ENCODE assay signal across 14 mouse cellular contexts in the genomic region with DNA sequence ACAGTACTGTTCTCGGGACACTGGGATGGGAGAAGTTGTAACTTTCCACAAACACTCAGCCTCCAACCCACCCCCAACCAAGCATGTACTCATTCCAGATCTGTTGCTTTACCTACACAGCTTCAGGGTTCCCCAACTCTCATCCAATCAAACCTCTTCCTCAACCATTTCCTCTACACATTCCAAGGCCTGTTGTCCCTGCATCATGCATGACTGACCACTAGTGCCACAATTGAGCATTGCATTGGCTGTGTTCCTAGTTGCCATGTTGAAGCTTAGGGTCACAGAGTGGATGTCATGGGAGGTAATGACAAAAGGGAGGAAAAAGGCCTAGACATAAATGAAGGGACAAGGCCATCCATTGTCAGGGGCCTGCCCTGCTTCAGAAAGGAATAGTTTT.
DNase-seq lines count a peak whose midpoint lies in the region; ATAC-seq and TF ChIP-seq lines count a peak whose summit lies in the region.
"Had no signal": no experiment of that assay in that cellular context is flagged by ENCODE, and none has a peak within 500 bp of the region (broad histone marks: within the 10 kb centered on the region; RNA-seq: fewer than 3 reads in every experiment).

No protein-coding gene starts in this region.

- in situ Hi-C loops in CH12.LX (cut with MboI; ENCODE audit: low pct_ligation_motif_present, low pct_unique_long_range_greater_than_20kb, low sequenced_read_pairs), result no loop called here

- H3K4me2 ChIP-seq in kidney, embryonic 15.5 days, result no peak overlapping the region
- no peak overlapping the region; the same call in 1 of the 2 replicates for H3K4me2 ChIP-seq in CH12.LX (ENCODE audit: insufficient read depth, low read depth, poor library complexity, severe bottlenecking)
- H3K4me2 ChIP-seq in kidney, postnatal 0 days (ENCODE audit: low read length), result no peak overlapping the region
- H3K4me2 ChIP-seq in forebrain, embryonic 15.5 days (replicated peaks), result no peak overlapping the region
- H3K4me2 ChIP-seq: heart, embryonic 11.5 days; limb, embryonic 12.5 days; midbrain, embryonic 11.5 days; stomach, embryonic 15.5 days had no signal

- H3K36me3 ChIP-seq in kidney, embryonic 15.5 days, result no peaks in the 10 kb centered on the region
- H3K36me3 ChIP-seq in CH12.LX (replicated peaks in 1 of 2; ENCODE audit: control insufficient read depth in 1 of 2, insufficient read depth in 1 of 2, low read length in 1 of 2), result peaks cover 2 to 34% of the 10 kb centered on the region in 2 experiments
- no peaks in the 10 kb centered on the region for H3K36me3 ChIP-seq in kidney, postnatal 0 days (ENCODE audit: insufficient read depth, low read length)
- no peaks in the 10 kb centered on the region for H3K36me3 ChIP-seq in forebrain, embryonic 15.5 days
- H3K36me3 ChIP-seq: hindbrain, embryonic 10.5 days; limb, embryonic 12.5 days; stomach, embryonic 15.5 days had no signal

- H3K27ac ChIP-seq in kidney, embryonic 15.5 days, result no peak overlapping the region
- H3K27ac ChIP-seq in CH12.LX (ENCODE audit: insufficient read depth, low read depth), result no peak overlapping the region
- no peak overlapping the region for H3K27ac ChIP-seq in kidney, postnatal 0 days
- H3K27ac ChIP-seq in forebrain, embryonic 15.5 days (replicated peaks), result no peak overlapping the region
- H3K27ac ChIP-seq: hindbrain, embryonic 10.5 days; limb, embryonic 12.5 days; stomach, embryonic 15.5 days had no signal

- no peaks in the 10 kb centered on the region for H3K27me3 ChIP-seq in kidney, embryonic 15.5 days
- no peaks in the 10 kb centered on the region for H3K27me3 ChIP-seq in CH12.LX (replicated peaks)
- H3K27me3 ChIP-seq in kidney, postnatal 0 days (ENCODE audit: insufficient read depth, low read length), result no peaks in the 10 kb centered on the region
- H3K27me3 ChIP-seq in forebrain, embryonic 15.5 days, result no peaks in the 10 kb centered on the region
- H3K27me3 ChIP-seq: limb, embryonic 12.5 days; stomach, embryonic 15.5 days had no signal

- dilution Hi-C loops in CH12.LX (cut with MboI; ENCODE audit: extremely low pct_ligation_motif_present, extremely low pct_unique_long_range_greater_than_20kb, low sequenced_read_pairs), result no loop called here

- no peak for TF ChIP-seq EP300 in CH12.LX (IDR thresholded peaks at IDR 0.05; ENCODE audit: low read length)

- peaks cover 5% of the 10 kb centered on the region; the same call in 1 of the 2 replicates for H3K4me1 ChIP-seq in kidney, embryonic 15.5 days
- peaks cover 0 to under 1% of the 10 kb centered on the region in 2 experiments; a peak in 1 of 4 replicates for H3K4me1 ChIP-seq in CH12.LX (ENCODE audit: control insufficient read depth in 1 of 2, insufficient read depth in 2 of 2)
- H3K4me1 ChIP-seq in kidney, postnatal 0 days (replicated peaks; ENCODE audit: insufficient read depth, low read length), result 0 out of 2 replicates have a peak, but pooled peaks cover 3% of the 10 kb centered on the region
- H3K4me1 ChIP-seq in forebrain, embryonic 15.5 days, result no peaks in the 10 kb centered on the region
- H3K4me1 ChIP-seq: hindbrain, embryonic 10.5 days; stomach, embryonic 15.5 days had no signal

- WGBS in kidney, embryonic 15.5 days, result 73% methylated on average over 1 of the region's 1 CpGs
- 88% methylated on average over 1 of the region's 1 CpGs for whole genome bisulfite sequencing in kidney, postnatal 0 days
- 100% methylated on average over 1 of the region's 1 CpGs for WGBS in forebrain, embryonic 15.5 days

- H3K4me3 ChIP-seq in kidney, embryonic 15.5 days (replicated peaks), result no peak overlapping the region
- H3K4me3 ChIP-seq in CH12.LX (replicated peaks in 1 of 3; ENCODE audit: low read depth in 2 of 3, low read length in 2 of 3, poor library complexity in 1 of 3), result no peak overlapping the region
- H3K4me3 ChIP-seq in kidney, postnatal 0 days (replicated peaks; ENCODE audit: low read depth, low read length), result no peak overlapping the region
- no peak overlapping the region for H3K4me3 ChIP-seq in forebrain, embryonic 15.5 days
- H3K4me3 ChIP-seq: hindbrain, embryonic 10.5 days; limb, embryonic 12.5 days; stomach, embryonic 15.5 days had no signal

- peak in 1 of 2 experiments; percentile 14; a peak in 2 of 4 replicates for TF ChIP-seq CTCF in CH12.LX (conservative IDR thresholded peaks at IDR 0.05 in 1 of 2, IDR thresholded peaks at IDR 0.05 in 1 of 2; ENCODE audit: low read depth in 2 of 2, low read length in 2 of 2)
- peak; percentile 39; the same call in 1 of the 2 replicates for TF ChIP-seq CTCF in kidney, postnatal 0 days (IDR thresholded peaks at IDR 0.05; ENCODE audit: low read depth)

- no peaks in the 10 kb centered on the region for H3K9me3 ChIP-seq in kidney, embryonic 15.5 days (replicated peaks)
- no peaks in the 10 kb centered on the region for H3K9me3 ChIP-seq in CH12.LX (replicated peaks; ENCODE audit: low read length)
- no peaks in the 10 kb centered on the region for H3K9me3 ChIP-seq in kidney, postnatal 0 days (replicated peaks; ENCODE audit: low read length)
- no peaks in the 10 kb centered on the region for H3K9me3 ChIP-seq in forebrain, embryonic 15.5 days
- H3K9me3 ChIP-seq: hindbrain, embryonic 10.5 days; limb, embryonic 12.5 days; stomach, embryonic 15.5 days had no signal

- ATAC-seq in kidney, embryonic 15.5 days (replicated peaks; ENCODE audit: low FRiP score), result no peak
- ATAC-seq in kidney, postnatal 0 days (replicated peaks; ENCODE audit: low FRiP score, low read depth), result 0 out of 2 replicates have a peak, but pooled peaks have one; percentile 21
- no peak for ATAC-seq in forebrain, embryonic 15.5 days (replicated peaks)
- ATAC-seq: forebrain, embryonic 14.5 days had no signal

- DNase-seq in kidney, adult 18-20 months, result peak; percentile 22
- DNase-seq in 3T3-L1 (ENCODE audit: low read depth, low spot score) (peak; percentile 27), CH12.LX (ENCODE audit: extremely low read depth) (no peak)
- no peak for DNase-seq in kidney, postnatal 0 days (ENCODE audit: low spot score)
- no peak for DNase-seq in right cerebral cortex, adult 2 months (ENCODE audit: low spot score in 2 of 2)
- DNase-seq: thymus, postnatal 25 days had no signal

- TF ChIP-seq POLR2A in CH12.LX (IDR thresholded peaks at IDR 0.05; ENCODE audit: low read depth, low read length), result no peak

- H3K9ac ChIP-seq in kidney, embryonic 15.5 days, result no peak overlapping the region
- no peak overlapping the region for H3K9ac ChIP-seq in CH12.LX (ENCODE audit: insufficient read depth, low read depth)
- H3K9ac ChIP-seq in kidney, postnatal 0 days (ENCODE audit: low read depth, low read length), result no peak overlapping the region
- no peak overlapping the region for H3K9ac ChIP-seq in forebrain, embryonic 15.5 days (replicated peaks)
- H3K9ac ChIP-seq: limb, embryonic 12.5 days; stomach, embryonic 15.5 days had no signal

- H3K79me2 ChIP-seq in CH12.LX (replicated peaks; ENCODE audit: control insufficient read depth, extremely low read depth, insufficient read depth, poor library complexity, severe bottlenecking), result no peaks in the 10 kb centered on the region

- peak; percentile 19 for TF ChIP-seq RAD21 in CH12.LX (IDR thresholded peaks at IDR 0.05; ENCODE audit: low read depth, low read length)

TF ChIP-seq in CH12.LX, 34 proteins besides CTCF, POLR2A, EP300 and RAD21:
- TF ChIP-seq MEF2A (IDR thresholded peaks at IDR 0.05; ENCODE audit: borderline replicate concordance, low read depth, low read length), result no peak
- no peak for TF ChIP-seq ZC3H11A (IDR thresholded peaks at IDR 0.05; ENCODE audit: low read depth, low read length)
- no peak for TF ChIP-seq JUND (conservative IDR thresholded peaks at IDR 0.05; ENCODE audit: low read depth, low read length)
- no peak for TF ChIP-seq MAFK (IDR thresholded peaks at IDR 0.05; ENCODE audit: insufficient replicate concordance, low read length)
- TF ChIP-seq POLR2AphosphoS2 (IDR thresholded peaks at IDR 0.05; ENCODE audit: low read depth, low read length), result no peak
- no peak for TF ChIP-seq TCF12 (IDR thresholded peaks at IDR 0.05; ENCODE audit: low read depth, low read length)
- no peak for TF ChIP-seq MXI1 (IDR thresholded peaks at IDR 0.05; ENCODE audit: low read depth, low read length)

Comparison
In these comparisons a context has a peak if more than half of its experiments do, and no peak if none do; other contexts are left out.
1. DNase-seq: peak in kidney, adult 18-20 months (single experiment) and 3T3-L1 (single experiment); none in CH12.LX (single experiment), kidney, postnatal 0 days (single experiment) and right cerebral cortex, adult 2 months (0 of 2).